Mouse (Mus musculus) MEL (cell line): ENCODE measurements around the gene Tmem130. TPM values are rescaled to one million over a fixed set of nuclear protein-coding genes. Genes with fewer than 3 reads are reported as not detected.

Source experiments
- DNase-seq: peaks from one replicate; pipeline ENCODE4 v3.0.0; 2011; ENCODE audit warnings: low read depth, low spot score
- H3K27ac ChIP-seq: 2 replicates; pipeline ENCODE4 v1.5.1; 2012; ENCODE audit warnings: low read depth, mild to moderate bottlenecking, control low read depth, low read length, moderate library complexity; ENCODE audit not compliant: control insufficient read depth
- H3K27me3 ChIP-seq, 2 experiments: fragments of 150-350 bp in 1 of 2; sonication (generic) in 1 of 2; 2 replicates each; pipeline ENCODE4 v1.6.1; 2012; ENCODE audit warnings: low read length in 2 of 2, mild to moderate bottlenecking in 2 of 2, improper control_type of control experiment in 1 of 2, moderate library complexity in 1 of 2; ENCODE audit not compliant: insufficient read depth in 2 of 2, control insufficient read depth in 1 of 2
- H3K36me3 ChIP-seq, 2 experiments: 2 replicates each; pipeline ENCODE4 v1.6.1; 2012 to 2014; ENCODE audit warnings: low read length in 2 of 2, improper control_type of control experiment in 1 of 2, inconsistent platforms in 1 of 2, mild to moderate bottlenecking in 1 of 2; ENCODE audit not compliant: insufficient read depth in 2 of 2, control insufficient read depth in 1 of 2
- H3K4me1 ChIP-seq, 2 experiments: fragments of 150-350 bp in 1 of 2; sonication (generic) in 1 of 2; 2 replicates each; pipeline ENCODE4 v1.6.1; 2012; ENCODE audit warnings: low read length in 2 of 2, improper control_type of control experiment in 1 of 2, mild to moderate bottlenecking in 1 of 2; ENCODE audit not compliant: insufficient read depth in 2 of 2, control insufficient read depth in 1 of 2
- H3K4me3 ChIP-seq, 2 experiments: fragments of 150-350 bp in 1 of 2; sonication (generic) in 1 of 2; 2 replicates each; pipeline ENCODE4 v1.5.1; 2012; ENCODE audit warnings: low read depth in 2 of 2, low read length in 2 of 2, mild to moderate bottlenecking in 2 of 2, moderate library complexity in 2 of 2, control low read depth in 1 of 2, improper control_type of control experiment in 1 of 2; ENCODE audit not compliant: control insufficient read depth in 1 of 2, insufficient read depth in 1 of 2
- H3K79me2 ChIP-seq: 2 replicates; pipeline ENCODE4 v1.6.1; 2012; ENCODE audit warnings: mild to moderate bottlenecking, low read length, moderate library complexity; ENCODE audit not compliant: control insufficient read depth, poor library complexity, insufficient read depth
- H3K9ac ChIP-seq: 2 replicates; pipeline ENCODE4 v1.6.1; 2012; ENCODE audit warnings: low read depth, mild to moderate bottlenecking, control low read depth, low read length, moderate library complexity; ENCODE audit not compliant: control insufficient read depth, poor library complexity, severe bottlenecking
- H3K9me3 ChIP-seq: fragments of 150-350 bp; sonication (generic); replicated peaks from 2 replicates; pipeline ENCODE4 v1.6.1; 2012; ENCODE audit warnings: mild to moderate bottlenecking, low read length, improper control_type of control experiment, moderate library complexity; ENCODE audit not compliant: insufficient read depth
- BHLHE40 ChIP-seq: IDR thresholded peaks from 2 replicates; pipeline ENCODE4 v1.6.1; 2012; ENCODE audit warnings: low read depth, mild to moderate bottlenecking, inconsistent platforms, low read length, improper control_type of control experiment, borderline replicate concordance
- CHD2 ChIP-seq: IDR thresholded peaks from 2 replicates; pipeline ENCODE4 v1.6.1; 2011; ENCODE audit warnings: low read length, improper control_type of control experiment
- E2F4 ChIP-seq: IDR thresholded peaks from 2 replicates; pipeline ENCODE4 v1.6.1; 2011; ENCODE audit warnings: low read depth, low read length, improper control_type of control experiment, borderline replicate concordance
- ELF1 ChIP-seq: IDR thresholded peaks from 2 replicates; pipeline ENCODE4 v1.6.1; 2014; ENCODE audit warnings: low read depth, mild to moderate bottlenecking, inconsistent platforms, low read length, improper control_type of control experiment, moderate library complexity
- EP300 ChIP-seq, 2 experiments: IDR thresholded peaks; 2 replicates each; pipeline ENCODE4 v1.6.1; 2011; ENCODE audit warnings: improper control_type of control experiment in 2 of 2, low read length in 2 of 2, low read depth in 1 of 2, mild to moderate bottlenecking in 1 of 2
- GABPA ChIP-seq: IDR thresholded peaks from 2 replicates; pipeline ENCODE4 v1.6.1; 2012; ENCODE audit warnings: low read depth, mild to moderate bottlenecking, inconsistent platforms, low read length, improper control_type of control experiment, moderate library complexity
- JUND ChIP-seq: IDR thresholded peaks from 2 replicates; pipeline ENCODE4 v1.6.1; 2011; ENCODE audit warnings: low read depth, mild to moderate bottlenecking, improper control_type of control experiment, low read length
- MAFK ChIP-seq: IDR thresholded peaks from 2 replicates; pipeline ENCODE4 v1.6.1; 2011; ENCODE audit warnings: low read depth, mild to moderate bottlenecking, low read length, improper control_type of control experiment, borderline replicate concordance
- MAX ChIP-seq: IDR thresholded peaks from 2 replicates; pipeline ENCODE4 v1.6.1; 2011; ENCODE audit warnings: low read length, improper control_type of control experiment
- MAZ ChIP-seq: IDR thresholded peaks from 2 replicates; pipeline ENCODE4 v1.6.1; 2012; ENCODE audit warnings: low read depth, mild to moderate bottlenecking, inconsistent platforms, low read length, improper control_type of control experiment
- MEF2A ChIP-seq: IDR thresholded peaks from 2 replicates; pipeline ENCODE4 v1.6.1; 2014; ENCODE audit warnings: low read depth, mild to moderate bottlenecking, inconsistent platforms, low read length, improper control_type of control experiment; ENCODE audit not compliant: poor library complexity, insufficient replicate concordance, severe bottlenecking; ENCODE audit errors: extremely low read depth
- MYC ChIP-seq: IDR thresholded peaks from 2 replicates; pipeline ENCODE4 v1.6.1; 2011; ENCODE audit warnings: low read depth, mild to moderate bottlenecking, low read length, improper control_type of control experiment, moderate library complexity
- NELFE ChIP-seq: IDR thresholded peaks from 2 replicates; pipeline ENCODE4 v1.6.1; 2011; ENCODE audit warnings: low read depth, low read length, improper control_type of control experiment
- NRF1 ChIP-seq: IDR thresholded peaks from 2 replicates; pipeline ENCODE4 v1.6.1; 2014; ENCODE audit warnings: low read depth, mild to moderate bottlenecking, inconsistent platforms, low read length, improper control_type of control experiment, moderate library complexity; ENCODE audit not compliant: poor library complexity, insufficient read depth, severe bottlenecking
- POLR2AphosphoS2 ChIP-seq: IDR thresholded peaks from 2 replicates; pipeline ENCODE4 v1.6.1; 2011; ENCODE audit warnings: low read length, improper control_type of control experiment
- RAD21 ChIP-seq: IDR thresholded peaks from 2 replicates; pipeline ENCODE4 v1.6.1; 2011; ENCODE audit warnings: mild to moderate bottlenecking, low read depth, low read length, improper control_type of control experiment
- TAL1 ChIP-seq: IDR thresholded peaks from 2 replicates; pipeline ENCODE4 v1.6.1; 2012; ENCODE audit warnings: mild to moderate bottlenecking, inconsistent platforms, low read length, moderate library complexity, mixed read lengths
- TCF12 ChIP-seq: IDR thresholded peaks from 2 replicates; pipeline ENCODE4 v1.6.1; 2014; ENCODE audit warnings: low read depth, mild to moderate bottlenecking, inconsistent platforms, low read length, improper control_type of control experiment, moderate library complexity
- UBTF ChIP-seq: IDR thresholded peaks from 2 replicates; pipeline ENCODE4 v1.6.1; 2012; ENCODE audit warnings: low read depth, mild to moderate bottlenecking, inconsistent platforms, low read length, improper control_type of control experiment, moderate library complexity, borderline replicate concordance; ENCODE audit not compliant: insufficient read depth
- USF1 ChIP-seq: IDR thresholded peaks from 2 replicates; pipeline ENCODE4 v1.6.1; 2014; ENCODE audit warnings: low read depth, mild to moderate bottlenecking, inconsistent platforms, low read length, improper control_type of control experiment, moderate library complexity
- USF2 ChIP-seq, 2 experiments: IDR thresholded peaks; 2 replicates each; pipeline ENCODE4 v1.6.1; 2011 to 2012; ENCODE audit warnings: improper control_type of control experiment in 2 of 2, low read length in 2 of 2, borderline replicate concordance in 1 of 2, inconsistent platforms in 1 of 2, low read depth in 1 of 2, mild to moderate bottlenecking in 1 of 2; ENCODE audit not compliant: insufficient read depth in 1 of 2
- ZC3H11A ChIP-seq: IDR thresholded peaks from 2 replicates; pipeline ENCODE4 v1.6.1; 2012; ENCODE audit warnings: low read depth, mild to moderate bottlenecking, inconsistent platforms, low read length, improper control_type of control experiment
- ZMIZ1 ChIP-seq: IDR thresholded peaks from 2 replicates; pipeline ENCODE4 v1.6.1; 2012; ENCODE audit warnings: low read depth, mild to moderate bottlenecking, inconsistent platforms, low read length, improper control_type of control experiment, moderate library complexity
- polyA plus RNA-seq, 2 experiments: library from polyadenylated mRNA; stranded (reverse) in 1 of 2; unstranded in 1 of 2; fragments of >175 nt in 1 of 2; fragments of >200 nt in 1 of 2; gene quantifications; 2 replicates each; pipeline versions ENCODE4 v1.2.1 to v1.2.4; 2012; ENCODE audit warnings: low replicate concordance in 2 of 2, low read depth in 1 of 2; ENCODE audit not compliant: insufficient read length in 2 of 2, insufficient read depth in 1 of 2, missing spikeins in 1 of 2
- total RNA-seq: library from RNA; depleted of rRNA; stranded (reverse); fragments of 300-350 nt; gene quantifications from 2 replicates; pipeline ENCODE4 v1.2.3, GENCODE M21; 2012; rRNA removed

The Tmem130 gene
- total RNA-seq (not detected in 2 replicates), polyA plus RNA-seq (under 1 TPM in 1 of 2 experiments, not detected in 1; 0.14 TPM)

DNA sequence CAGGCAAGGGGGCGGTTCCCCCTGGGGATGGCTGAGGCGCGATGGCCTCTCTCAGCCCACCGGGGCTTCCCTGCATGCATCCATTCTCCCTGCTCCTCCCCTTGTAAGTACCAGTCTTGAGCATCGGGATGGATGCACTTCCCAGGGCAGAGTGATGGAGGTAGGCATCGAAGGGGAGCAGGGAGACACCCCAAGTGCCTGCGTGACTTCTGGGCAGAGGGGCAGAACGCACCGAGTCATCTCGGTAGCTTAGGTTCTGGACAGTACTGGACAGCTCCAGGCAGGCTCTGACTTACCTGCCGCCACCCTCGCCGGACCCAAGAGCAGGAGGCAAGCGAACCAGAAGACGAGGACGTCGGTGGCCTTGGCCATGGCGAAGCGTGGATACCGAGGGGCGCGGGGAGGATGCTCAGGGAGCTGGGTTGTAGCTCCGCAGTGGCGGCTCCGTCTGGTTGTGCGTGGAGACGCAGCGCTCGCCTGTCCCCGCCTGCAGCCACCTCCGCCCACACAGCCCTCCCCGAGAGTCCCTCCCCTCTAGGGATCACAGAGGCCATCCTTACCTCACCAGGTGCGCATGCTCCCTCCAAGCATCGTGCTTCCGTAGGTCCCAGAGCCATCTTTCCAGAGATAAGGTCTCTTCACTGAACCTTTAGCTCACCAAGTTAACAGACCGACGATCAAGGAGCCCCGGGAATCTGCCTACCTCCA is at the start of gene Tmem130:
Gene Tmem130, minus strand, starts transcription at position 658 of the 708 bp plus-strand sequence.
- H3K9me3 ChIP-seq, result no peaks in the 10 kb centered on the region
- no peaks in the 10 kb centered on the region for H3K4me1 ChIP-seq
- no peaks in the 10 kb centered on the region for H3K36me3 ChIP-seq
- TF ChIP-seq USF1, result no peak
- no peak for TF ChIP-seq ZC3H11A
- no peak for TF ChIP-seq MYC
- H3K27me3 ChIP-seq, result 0 out of 4 replicates have a peak, but pooled peaks cover 0 to 1% of the 10 kb centered on the region in 2 experiments
- no peaks in the 10 kb centered on the region for H3K79me2 ChIP-seq
- H3K4me3 ChIP-seq, result no peak within 1 kb of the TSS
- DNase-seq, result no peak
- H3K27ac ChIP-seq, result no peak within 1 kb of the TSS
- no peak within 1 kb of the TSS for H3K9ac ChIP-seq

DNA sequence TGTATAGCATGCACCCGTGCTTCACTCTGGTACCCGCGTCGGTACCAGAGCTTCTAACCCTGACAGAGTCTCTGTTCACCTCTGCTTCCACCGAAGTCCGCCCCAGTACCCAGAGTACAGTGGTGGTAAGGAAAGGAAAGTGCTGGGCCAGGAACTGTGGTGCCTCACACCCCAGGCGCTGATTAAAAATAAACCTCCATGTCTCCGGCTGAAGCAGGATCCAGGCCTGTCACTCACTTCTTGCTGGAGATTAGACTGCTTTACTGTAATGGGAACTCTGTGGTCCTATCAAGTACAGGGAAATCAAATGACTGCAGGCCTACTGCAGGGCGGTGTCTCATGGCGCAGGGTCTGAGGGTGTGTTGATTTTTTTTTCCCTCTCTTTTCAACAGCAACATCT is 45.3 kb upstream of the Tmem130 start:
- TF ChIP-seq EP300 (IDR thresholded peaks at IDR 0.05; ENCODE audit: low read depth in 1 of 2, low read length in 2 of 2) (no peak), RAD21 (no peak), POLR2AphosphoS2 (no peak), ELF1 (no peak), JUND (no peak), USF2 (IDR thresholded peaks at IDR 0.05; ENCODE audit: borderline replicate concordance in 1 of 2, insufficient read depth in 1 of 2, low read depth in 1 of 2, low read length in 2 of 2) (no peak), BHLHE40 (no peak), TAL1 (no peak), MEF2A (no peak), GABPA (no peak), MAX (no peak), UBTF (no peak), NRF1 (no peak), MAZ (no peak), E2F4 (no peak), NELFE (no peak), TCF12 (no peak), ZMIZ1 (no peak), MAFK (no peak), CHD2 (no peak)
- no peak overlapping the region for H3K9ac ChIP-seq
- no peak for DNase-seq
- peaks cover 6 to 15% of the 10 kb centered on the region in 2 experiments for H3K36me3 ChIP-seq
- no peak overlapping the region for H3K4me3 ChIP-seq
- H3K79me2 ChIP-seq, result no peaks in the 10 kb centered on the region
- H3K27ac ChIP-seq, result no peak overlapping the region
- no peaks in the 10 kb centered on the region for H3K4me1 ChIP-seq
- H3K27me3 ChIP-seq, result no peaks in the 10 kb centered on the region
- no peaks in the 10 kb centered on the region for H3K9me3 ChIP-seq
